Mouse (Mus musculus) intestine, embryonic 15.5 days (tissue): ENCODE measurements around the gene Ppp1r14d. TPM values are rescaled to one million over a fixed set of nuclear protein-coding genes. Genes with fewer than 3 reads are reported as not detected.

Experiments
- ATAC-seq: fragments of 200-750 bp; cut with Nextera tagmentation; 2 replicates; pipeline ENCODE4 v1.8.0; 2017; ENCODE audit warnings: moderate TSS enrichment, moderate library complexity
- H3K27ac ChIP-seq: fragments of 300-500 bp; sonication (generic); 2 replicates; pipeline ENCODE4 v1.5.1; 2015; ENCODE audit warnings: mild to moderate bottlenecking, inconsistent platforms
- H3K27me3 ChIP-seq: fragments of 300-500 bp; sonication (generic); replicated peaks from 2 replicates; pipeline ENCODE4 v1.6.1; 2015; ENCODE audit warnings: inconsistent platforms
- H3K36me3 ChIP-seq: fragments of 300-500 bp; sonication (generic); 2 replicates; pipeline ENCODE4 v1.6.1; 2015; ENCODE audit warnings: inconsistent platforms
- H3K4me1 ChIP-seq: fragments of 300-500 bp; sonication (generic); replicated peaks from 2 replicates; pipeline ENCODE4 v1.6.1; 2015; ENCODE audit warnings: inconsistent platforms
- H3K4me2 ChIP-seq: fragments of 300-500 bp; sonication (generic); replicated peaks from 2 replicates; pipeline ENCODE4 v1.6.1; 2015; ENCODE audit warnings: mild to moderate bottlenecking, inconsistent platforms
- H3K4me3 ChIP-seq: fragments of 300-500 bp; sonication (generic); replicated peaks from 2 replicates; pipeline ENCODE4 v1.5.1; 2015; ENCODE audit warnings: inconsistent platforms
- H3K9ac ChIP-seq: fragments of 300-500 bp; sonication (generic); 2 replicates; pipeline ENCODE4 v1.6.1; 2015; ENCODE audit warnings: inconsistent platforms
- H3K9me3 ChIP-seq: fragments of 300-500 bp; sonication (generic); 2 replicates; pipeline ENCODE4 v1.6.1; 2016; ENCODE audit warnings: inconsistent platforms
- WGBS: fragments of 180-500 bp; shearing (Covaris S2); methylation state at CpG from one replicate; pipeline ENCODE4 v1.1.7; 2015; 5-methylcytosine and 5-hydroxymethylcytosine counted together
- polyA plus RNA-seq: library from polyadenylated mRNA; unstranded; fragments of >200 nt; fragmentation: Nextera tagmentation; extraction: Ambion mirVana; gene quantifications from 2 replicates; pipeline ENCODE4 v1.2.1, GENCODE M21; 2015

Gene Ppp1r14d
- polyA plus RNA-seq, 1 experiment from 2014 or later: 15.2 TPM

GRCm38 (mm10) chr2:119250377-119250776 is 20.7 kb upstream of the Ppp1r14d start:
- no peak overlapping the region for H3K4me2 ChIP-seq

GRCm38 (mm10) chr2:119249592-119250061 is 19.9 kb upstream of the Ppp1r14d start:
- Histone ChIP-seq H3K27me3 (no peaks in the 10 kb centered on the region), H3K27ac (peak overlapping the region; percentile 44; the same call in 1 of the 2 replicates), H3K9me3 (no peaks in the 10 kb centered on the region), H3K4me2 (peak overlapping the region; percentile 36; the same call in 1 of the 2 replicates), H3K9ac (no peak overlapping the region), H3K4me1 (peaks cover 15% of the 10 kb centered on the region), H3K36me3 (no peaks in the 10 kb centered on the region), H3K4me3 (no peak overlapping the region)
- peak; percentile 68 for ATAC-seq
- 43% methylated on average over 4 of the region's 4 CpGs for WGBS

More at GRCm38 (mm10) chr2:119250377-119250776, 20.7 kb upstream of the Ppp1r14d start:
- Histone ChIP-seq H3K4me3 (no peak overlapping the region), H3K4me1 (peaks cover 15% of the 10 kb centered on the region), H3K27ac (peak overlapping the region; percentile 44; the same call in 1 of the 2 replicates), H3K36me3 (no peaks in the 10 kb centered on the region), H3K9me3 (no peaks in the 10 kb centered on the region), H3K9ac (no peak overlapping the region), H3K27me3 (no peaks in the 10 kb centered on the region)
- peak; percentile 19 for ATAC-seq
- WGBS: 55% methylated on average over 5 of the region's 5 CpGs

- WGBS: 81% methylated on average over 9 of the region's 9 CpGs
- peaks cover 19% of the 10 kb centered on the region for H3K4me1 ChIP-seq
- no peak overlapping the region for H3K9ac ChIP-seq
- no peaks in the 10 kb centered on the region for H3K9me3 ChIP-seq
- H3K27ac ChIP-seq: no peak overlapping the region
- H3K36me3 ChIP-seq: no peaks in the 10 kb centered on the region
- H3K4me2 ChIP-seq: no peak overlapping the region
- no peak overlapping the region for H3K4me3 ChIP-seq
- H3K27me3 ChIP-seq: no peaks in the 10 kb centered on the region
- no peak for ATAC-seq
These were observed 18.2 kb upstream of the Ppp1r14d start for GRCm38 (mm10) chr2:119247904-119248303.

- Histone ChIP-seq H3K4me1 (peaks cover 22% of the 10 kb centered on the region), H3K9ac (no peak overlapping the region), H3K9me3 (no peaks in the 10 kb centered on the region), H3K36me3 (no peaks in the 10 kb centered on the region), H3K4me3 (no peak overlapping the region), H3K27ac (no peak overlapping the region), H3K27me3 (0 out of 2 replicates have a peak, but pooled peaks cover 1% of the 10 kb centered on the region), H3K4me2 (no peak overlapping the region)
- WGBS: 78% methylated on average over 7 of the region's 7 CpGs
- no peak for ATAC-seq
These were observed 15.5 kb upstream of the Ppp1r14d start for GRCm38 (mm10) chr2:119245246-119245645.

- Histone ChIP-seq H3K4me1 (peaks cover 12% of the 10 kb centered on the region; the same call in 1 of the 2 replicates), H3K4me3 (no peak overlapping the region), H3K9me3 (no peaks in the 10 kb centered on the region), H3K27ac (no peak overlapping the region), H3K9ac (no peak overlapping the region), H3K36me3 (no peaks in the 10 kb centered on the region), H3K4me2 (peak overlapping the region; percentile 16; the same call in 1 of the 2 replicates), H3K27me3 (peaks cover 19% of the 10 kb centered on the region)
- ATAC-seq: no peak
- 47% methylated on average over 9 of the region's 9 CpGs for WGBS
These were observed 12.8 kb upstream of the Ppp1r14d start for GRCm38 (mm10) chr2:119242548-119242947.

GRCm38 (mm10) chr2:119240819-119241186 is 11.1 kb upstream of the Ppp1r14d start:
- whole genome bisulfite sequencing: 71% methylated on average over 4 of the region's 4 CpGs
- Histone ChIP-seq H3K4me2 (peak overlapping the region; percentile 82), H3K4me3 (no peak overlapping the region)

GRCm38 (mm10) chr2:119240075-119240818 is 10.5 kb upstream of the Ppp1r14d start:
- peaks cover 20% of the 10 kb centered on the region for H3K4me1 ChIP-seq
- WGBS: 51% methylated on average over 4 of the region's 4 CpGs
- H3K9me3 ChIP-seq: no peaks in the 10 kb centered on the region
- H3K36me3 ChIP-seq: no peaks in the 10 kb centered on the region
- H3K4me3 ChIP-seq: peak overlapping the region; percentile 51
- ATAC-seq: peak; percentile 85
- H3K4me2 ChIP-seq: peak overlapping the region; percentile 82
- peaks cover 35% of the 10 kb centered on the region for H3K27me3 ChIP-seq
- H3K9ac ChIP-seq: peak overlapping the region; percentile 2; the same call in 1 of the 2 replicates
- peak overlapping the region; percentile 90 for H3K27ac ChIP-seq

More at GRCm38 (mm10) chr2:119240819-119241186, 11.1 kb upstream of the Ppp1r14d start:
- H3K36me3 ChIP-seq: no peaks in the 10 kb centered on the region
- H3K4me1 ChIP-seq: peaks cover 20% of the 10 kb centered on the region
- peaks cover 35% of the 10 kb centered on the region for H3K27me3 ChIP-seq
- no peak overlapping the region for H3K9ac ChIP-seq
- H3K27ac ChIP-seq: no peak overlapping the region
- H3K9me3 ChIP-seq: no peaks in the 10 kb centered on the region
- ATAC-seq: no peak

- 52% methylated on average over 2 of the region's 2 CpGs for WGBS
These were observed 9.0 kb upstream of the Ppp1r14d start for GRCm38 (mm10) chr2:119238671-119239070.

GRCm38 (mm10) chr2:119237871-119238220 is 8.1 kb upstream of the Ppp1r14d start:
- H3K36me3 ChIP-seq: no peaks in the 10 kb centered on the region
- peak overlapping the region; percentile 90 for H3K27ac ChIP-seq
- peak overlapping the region; percentile 51 for H3K4me3 ChIP-seq
- peak overlapping the region; percentile 82 for H3K4me2 ChIP-seq
- 2% methylated on average over 31 of the region's 31 CpGs for WGBS
- peak overlapping the region; percentile 74 for H3K9ac ChIP-seq
- peaks cover 17% of the 10 kb centered on the region for H3K4me1 ChIP-seq
- peaks cover 35% of the 10 kb centered on the region for H3K27me3 ChIP-seq
- no peaks in the 10 kb centered on the region for H3K9me3 ChIP-seq
- ATAC-seq: peak; percentile 10; the same call in 1 of the 2 replicates

More at GRCm38 (mm10) chr2:119238671-119239070, 9.0 kb upstream of the Ppp1r14d start:
- H3K27me3 ChIP-seq: peaks cover 35% of the 10 kb centered on the region
- peaks cover 20% of the 10 kb centered on the region for H3K4me1 ChIP-seq
- peak; percentile 55 for ATAC-seq
- H3K4me2 ChIP-seq: peak overlapping the region; percentile 82
- H3K9me3 ChIP-seq: no peaks in the 10 kb centered on the region
- H3K9ac ChIP-seq: peak overlapping the region; percentile 74; the same call in 1 of the 2 replicates
- H3K36me3 ChIP-seq: no peaks in the 10 kb centered on the region
- H3K4me3 ChIP-seq: peak overlapping the region; percentile 51
- H3K27ac ChIP-seq: peak overlapping the region; percentile 90

- Histone ChIP-seq H3K4me3 (peak within 1 kb of the TSS; percentile 51), H3K9ac (peak within 1 kb of the TSS; percentile 74), H3K9me3 (no peaks in the 10 kb centered on the region), H3K36me3 (no peaks in the 10 kb centered on the region), H3K4me1 (peaks cover 17% of the 10 kb centered on the region), H3K27me3 (peaks cover 35% of the 10 kb centered on the region), H3K27ac (peak within 1 kb of the TSS; percentile 90), H3K4me2 (peak within 1 kb of the TSS; percentile 82)
- ATAC-seq: peak; percentile 75
- WGBS: under 1% methylated on average over 73 of the region's 73 CpGs
These were observed 7.6 kb upstream of the Ppp1r14d start, which contains the start of gene Spint1 for GRCm38 (mm10) chr2:119237210-119237870. TSS of gene Spint1 (plus strand) at chr2:119237362.

- Histone ChIP-seq H3K9ac (peak overlapping the region; percentile 74), H3K4me2 (peak overlapping the region; percentile 82), H3K27ac (peak overlapping the region; percentile 90), H3K4me1 (peaks cover 15% of the 10 kb centered on the region), H3K27me3 (peaks cover 35% of the 10 kb centered on the region), H3K36me3 (no peaks in the 10 kb centered on the region), H3K4me3 (peak overlapping the region; percentile 51), H3K9me3 (no peaks in the 10 kb centered on the region)
- WGBS: 5% methylated on average over 25 of the region's 25 CpGs
- peak; percentile 42 for ATAC-seq
These were observed 7.0 kb upstream of the Ppp1r14d start for GRCm38 (mm10) chr2:119236682-119237209.

GRCm38 (mm10) chr2:119209176-119209507 is 20.6 kb downstream of the Ppp1r14d start:
- Histone ChIP-seq H3K4me1 (peaks cover 8% of the 10 kb centered on the region; the same call in 1 of the 2 replicates), H3K27ac (peak overlapping the region; percentile 49; the same call in 1 of the 2 replicates), H3K9ac (peak overlapping the region; percentile 83), H3K4me3 (peak overlapping the region; percentile 77), H3K4me2 (peak overlapping the region; percentile 54), H3K9me3 (no peaks in the 10 kb centered on the region), H3K36me3 (peaks cover 15% of the 10 kb centered on the region), H3K27me3 (no peaks in the 10 kb centered on the region)
- WGBS: under 1% methylated on average over 13 of the region's 13 CpGs
- ATAC-seq: peak; percentile 23; the same call in 1 of the 2 replicates
